Mouse (Mus musculus) ES-E14 (cell line): ENCODE measurements at regions not wholly inside any gene's neighbourhood (a gene's known extent, or its start where the extent isn't known, plus 50 kb on each side); places are given as distances from the start of the nearest gene placed in this dataset.

Source experiments
- CHD2 ChIP-seq: IDR thresholded peaks from 2 replicates; pipeline ENCODE4 v1.6.1; 2014; ENCODE audit warnings: mild to moderate bottlenecking, low read depth, low read length, inconsistent platforms
- HCFC1 ChIP-seq: IDR thresholded peaks from 2 replicates; pipeline ENCODE4 v1.6.1; 2012; ENCODE audit warnings: low read length, inconsistent platforms, borderline replicate concordance; ENCODE audit not compliant: insufficient read depth
- ZNF384 ChIP-seq: IDR thresholded peaks from 2 replicates; pipeline ENCODE4 v1.6.1; 2012; ENCODE audit warnings: low read depth, low read length, inconsistent platforms

GRCm38 (mm10) chr14:36527310-36527709 is 432.6 kb downstream of the 4930474N05Rik start:
- TF ChIP-seq HCFC1 (no peak), CHD2 (no peak), ZNF384 (no peak)
